Mouse (Mus musculus) spleen, adult 2 months (tissue): ENCODE data around the gene Ahctf1. TPM values are rescaled to one million over a fixed set of nuclear protein-coding genes. Genes with fewer than 3 reads are reported as not detected.
A peak's percentile ranks its signal among the peaks of the same experiment; 100 is the strongest.

ENCODE experiments used
- DNase-seq, 2 experiments: peaks; one replicate each; pipeline versions ENCODE4 v3.0.0 to v3.0.0-alpha.2; 2012 to 2021; ENCODE audit warnings: low spot score in 2 of 2, low read depth in 1 of 2
- H3K27ac ChIP-seq: fragments of 200-500 bp; 2 replicates; pipeline ENCODE4 v1.5.1; 2012; ENCODE audit warnings: low read length, inconsistent platforms; ENCODE audit not compliant: insufficient read depth
- H3K27me3 ChIP-seq: fragments of 200-500 bp; 2 replicates; pipeline ENCODE4 v1.6.1; 2012; ENCODE audit warnings: mild to moderate bottlenecking, moderate library complexity, low read length, inconsistent platforms; ENCODE audit not compliant: control insufficient read depth, insufficient read depth
- H3K36me3 ChIP-seq: fragments of 200-500 bp; 2 replicates; pipeline ENCODE4 v1.6.1; 2012; ENCODE audit warnings: mild to moderate bottlenecking, low read length, inconsistent platforms; ENCODE audit not compliant: control insufficient read depth, insufficient read depth
- H3K4me1 ChIP-seq: fragments of 200-500 bp; 2 replicates; pipeline ENCODE4 v1.6.1; 2011; ENCODE audit warnings: inconsistent platforms; ENCODE audit not compliant: control insufficient read depth, insufficient read depth, insufficient read length
- H3K4me3 ChIP-seq: fragments of 200-500 bp; 2 replicates; pipeline ENCODE4 v1.5.1; 2011; ENCODE audit warnings: mild to moderate bottlenecking, inconsistent platforms; ENCODE audit not compliant: insufficient read depth, insufficient read length; ENCODE audit errors: extremely low read depth
- CTCF ChIP-seq: fragments of 200-500 bp; IDR thresholded peaks from 2 replicates; pipeline ENCODE4 v1.5.1; 2011; ENCODE audit warnings: mild to moderate bottlenecking, inconsistent platforms; ENCODE audit not compliant: insufficient read depth, insufficient read length, insufficient replicate concordance; ENCODE audit errors: extremely low read depth
- POLR2A ChIP-seq: fragments of 200-500 bp; IDR thresholded peaks from 2 replicates; pipeline ENCODE4 v1.6.1; 2011; ENCODE audit warnings: low read depth, low read length, inconsistent platforms
- WGBS: fragments of 180-500 bp; shearing (Covaris S2); methylation state at CpG from one replicate; pipeline ENCODE4 v1.1.7; 2018; 5-methylcytosine and 5-hydroxymethylcytosine counted together
- polyA plus RNA-seq: library from polyadenylated mRNA; depleted of rRNA; stranded (reverse); fragments of >200 nt; gene quantifications from 2 replicates; pipeline ENCODE4 v1.2.3, GENCODE M21; 2012

The Ahctf1 gene
- polyA plus RNA-seq, 1 experiment, result 6.4 TPM

- Histone ChIP-seq H3K36me3 (peaks cover 24% of the 10 kb centered on the region), H3K27me3 (no peaks in the 10 kb centered on the region), H3K27ac (no peak overlapping the region), H3K4me3 (no peak overlapping the region), H3K4me1 (no peaks in the 10 kb centered on the region; the same call in 1 of the 2 replicates)
- DNase-seq, result peak; percentile 5 to 38
- WGBS, result 66% methylated on average over 4 of the region's 4 CpGs
- no peak for TF ChIP-seq CTCF
- no peak for TF ChIP-seq POLR2A
Measured at GRCm38 (mm10) chr1:179784098-179784497, 19.4 kb downstream of the Ahctf1 start.

GRCm38 (mm10) chr1:179776831-179777230 is 26.6 kb downstream of the Ahctf1 start:
- no peak overlapping the region for H3K4me3 ChIP-seq
- WGBS, result 98% methylated on average over 8 of the region's 8 CpGs
- no peaks in the 10 kb centered on the region for H3K27me3 ChIP-seq
- H3K4me1 ChIP-seq, result no peaks in the 10 kb centered on the region
- H3K36me3 ChIP-seq, result peaks cover 42% of the 10 kb centered on the region
- H3K27ac ChIP-seq, result no peak overlapping the region
- TF ChIP-seq CTCF (no peak), POLR2A (no peak)
- no peak for DNase-seq

GRCm38 (mm10) chr1:179760553-179760952 is 42.9 kb downstream of the Ahctf1 start:
- H3K27ac ChIP-seq, result no peak overlapping the region
- H3K4me1 ChIP-seq, result no peaks in the 10 kb centered on the region
- TF ChIP-seq CTCF (no peak), POLR2A (no peak)
- peaks cover 37% of the 10 kb centered on the region for H3K36me3 ChIP-seq
- no peak for DNase-seq
- WGBS, result 90% methylated on average over 4 of the region's 4 CpGs
- H3K27me3 ChIP-seq, result no peaks in the 10 kb centered on the region
- no peak overlapping the region for H3K4me3 ChIP-seq

GRCm38 (mm10) chr1:179760086-179760485 is 43.4 kb downstream of the Ahctf1 start:
- no peak for DNase-seq
- WGBS, result 87% methylated on average over 5 of the region's 5 CpGs
- H3K4me3 ChIP-seq, result no peak overlapping the region
- no peak for TF ChIP-seq CTCF
- no peak for TF ChIP-seq POLR2A
- H3K27me3 ChIP-seq, result no peaks in the 10 kb centered on the region
- no peak overlapping the region for H3K27ac ChIP-seq
- peaks cover 37% of the 10 kb centered on the region for H3K36me3 ChIP-seq
- no peaks in the 10 kb centered on the region for H3K4me1 ChIP-seq

- no peak overlapping the region for H3K4me3 ChIP-seq
- no peak for DNase-seq
- TF ChIP-seq CTCF (no peak), POLR2A (no peak)
- H3K36me3 ChIP-seq, result peaks cover 42% of the 10 kb centered on the region
- no peaks in the 10 kb centered on the region for H3K27me3 ChIP-seq
- no peak overlapping the region for H3K27ac ChIP-seq
- no peaks in the 10 kb centered on the region for H3K4me1 ChIP-seq
Measured at GRCm38 (mm10) chr1:179756477-179756876, 47.0 kb downstream of the Ahctf1 start.

GRCm38 (mm10) chr1:179753006-179753405 is 50.5 kb downstream of the Ahctf1 start:
- no peaks in the 10 kb centered on the region for H3K4me1 ChIP-seq
- WGBS, result 94% methylated on average over 8 of the region's 8 CpGs
- no peaks in the 10 kb centered on the region for H3K27me3 ChIP-seq
- no peak overlapping the region for H3K4me3 ChIP-seq
- H3K36me3 ChIP-seq, result peaks cover 42% of the 10 kb centered on the region
- no peak for DNase-seq
- no peak overlapping the region for H3K27ac ChIP-seq
- TF ChIP-seq POLR2A (no peak), CTCF (no peak)

GRCm38 (mm10) chr1:179752276-179752675 is 51.2 kb downstream of the Ahctf1 start:
- Histone ChIP-seq H3K4me3 (no peak overlapping the region), H3K36me3 (peaks cover 42% of the 10 kb centered on the region), H3K4me1 (no peaks in the 10 kb centered on the region), H3K27me3 (no peaks in the 10 kb centered on the region), H3K27ac (no peak overlapping the region)
- 96% methylated on average over 11 of the region's 11 CpGs for WGBS
- no peak for DNase-seq
- TF ChIP-seq POLR2A (no peak), CTCF (no peak)
